In genomic region chr3:57663731-57664130, GRCm38 (mm10) we compare ENCODE assay signal across 11 mouse cellular contexts. TPM values are rescaled to one million over a fixed set of nuclear protein-coding genes. Genes with fewer than 3 reads are reported as not detected.
DNase-seq lines count a peak whose midpoint lies in the region; ATAC-seq and TF ChIP-seq lines count a peak whose summit lies in the region.
"Had no signal": no experiment of that assay in that cellular context is flagged by ENCODE, and none has a peak within 500 bp of the region (broad histone marks: within the 10 kb centered on the region; RNA-seq: fewer than 3 reads in every experiment).

No protein-coding gene starts in this region.

- no peaks in the 10 kb centered on the region for H3K79me2 ChIP-seq in heart, adult 2 months (replicated peaks; ENCODE audit: control insufficient read depth, insufficient read depth, low read length)

- H3K9ac ChIP-seq in heart, adult 2 months (ENCODE audit: low read depth, low read length), result no peak overlapping the region
- no peak overlapping the region for H3K9ac ChIP-seq in heart, embryonic 11.5 days (ENCODE audit: low read depth, low read length)
- H3K9ac ChIP-seq: embryonic facial prominence, embryonic 13.5 days; limb, embryonic 15.5 days; stomach, embryonic 15.5 days had no signal

- H3K27ac ChIP-seq in heart, adult 2 months, result no peak overlapping the region
- no peak overlapping the region for H3K27ac ChIP-seq in heart, embryonic 11.5 days (ENCODE audit: low read depth, low read length)
- H3K27ac ChIP-seq in thymus, adult 2 months (ENCODE audit: control insufficient read depth, insufficient read depth, low read length), result no peak overlapping the region
- H3K27ac ChIP-seq: embryonic facial prominence, embryonic 13.5 days; limb, embryonic 15.5 days; stomach, embryonic 15.5 days had no signal

- no peaks in the 10 kb centered on the region for H3K27me3 ChIP-seq in heart, adult 2 months (ENCODE audit: control insufficient read depth, insufficient read depth, low read length)
- H3K27me3 ChIP-seq in heart, embryonic 11.5 days (ENCODE audit: control insufficient read depth, insufficient read depth, low read length), result no peaks in the 10 kb centered on the region
- no peaks in the 10 kb centered on the region for H3K27me3 ChIP-seq in thymus, adult 2 months (ENCODE audit: control insufficient read depth, insufficient read depth, low read length)
- H3K27me3 ChIP-seq: embryonic facial prominence, embryonic 13.5 days; limb, embryonic 15.5 days; stomach, embryonic 15.5 days had no signal

- H3K4me2 ChIP-seq in heart, embryonic 11.5 days, result no peak overlapping the region
- H3K4me2 ChIP-seq: embryonic facial prominence, embryonic 13.5 days; limb, embryonic 15.5 days; stomach, embryonic 15.5 days had no signal

- H3K36me3 ChIP-seq in heart, adult 2 months (ENCODE audit: control insufficient read depth, insufficient read depth, low read length), result no peaks in the 10 kb centered on the region
- H3K36me3 ChIP-seq in heart, embryonic 11.5 days (ENCODE audit: control insufficient read depth, insufficient read depth, low read length), result no peaks in the 10 kb centered on the region
- no peaks in the 10 kb centered on the region for H3K36me3 ChIP-seq in thymus, adult 2 months (ENCODE audit: control insufficient read depth, insufficient read depth, low read length)
- H3K36me3 ChIP-seq: embryonic facial prominence, embryonic 13.5 days; limb, embryonic 15.5 days; stomach, embryonic 15.5 days had no signal

- TF ChIP-seq POLR2A in heart, adult 2 months (IDR thresholded peaks at IDR 0.05; ENCODE audit: insufficient read depth, low read depth, low read length), result no peak
- no peak for TF ChIP-seq POLR2A in thymus, adult 2 months (IDR thresholded peaks at IDR 0.05; ENCODE audit: control insufficient read depth, extremely low read depth, insufficient read depth, low read length, poor library complexity)

- TF ChIP-seq EP300 in heart, adult 2 months (IDR thresholded peaks at IDR 0.05; ENCODE audit: insufficient read depth, low read depth, low read length), result no peak

- no peaks in the 10 kb centered on the region; the same call in 1 of the 2 replicates for H3K4me1 ChIP-seq in heart, adult 2 months (ENCODE audit: control insufficient read depth, insufficient read depth, low read length)
- no peaks in the 10 kb centered on the region for H3K4me1 ChIP-seq in heart, embryonic 11.5 days (ENCODE audit: control insufficient read depth, insufficient read depth, low read length)
- H3K4me1 ChIP-seq in thymus, adult 2 months (replicated peaks; ENCODE audit: control insufficient read depth, insufficient read depth, low read length), result no peaks in the 10 kb centered on the region
- H3K4me1 ChIP-seq: embryonic facial prominence, embryonic 13.5 days; limb, embryonic 15.5 days; stomach, embryonic 15.5 days had no signal

- DNase-seq in heart, adult 2 months, result no peak
- DNase-seq in thymus, adult 2 months, result peak; percentile 35
- DNase-seq in thymus, postnatal 36 days, result no peak
- DNase-seq in brain, embryonic 18.5 days (ENCODE audit: low read depth, low spot score), result peak; percentile 14
- DNase-seq in heart, postnatal 36 days, result peak; percentile 32 to 49

- ATAC-seq in heart, embryonic 11.5 days (replicated peaks; ENCODE audit: insufficient number of reproducible peaks, low FRiP score, low TSS enrichment), result no peak
- 0 out of 2 replicates have a peak, but pooled peaks have one; percentile 62 for ATAC-seq in megakaryocyte, adult 5-6 weeks (ENCODE audit: poor library complexity, severe bottlenecking)
- ATAC-seq in monocyte, adult 5-6 weeks (replicated peaks; ENCODE audit: insufficient number of reproducible peaks, low FRiP score, low TSS enrichment, poor library complexity, severe bottlenecking), result no peak

- 12% methylated on average over 6 of the region's 6 CpGs for WGBS in heart, adult 2 months
- 26% methylated on average over 6 of the region's 6 CpGs for WGBS in heart, embryonic 11.5 days (ENCODE audit: insufficient replicate concordance)
- whole genome bisulfite sequencing in thymus, adult 2 months, result 18% methylated on average over 6 of the region's 6 CpGs

- intact Hi-C loops in heart, adult 2 months (cut with DNase I), result loop anchor here (10.0 kb wide), 1 partner anchor 181 kb away; the partner anchor contains the start of gene Pfn2
- intact Hi-C loops in heart, postnatal 36 days (cut with DNase I), result loop anchor here (2.0 to 10.0 kb wide), 2 partner anchors 181 to 459 kb away; partner anchors contain the start of gene Pfn2

- no peak overlapping the region for H3K4me3 ChIP-seq in heart, adult 2 months
- no peak overlapping the region for H3K4me3 ChIP-seq in heart, embryonic 11.5 days (ENCODE audit: low read depth, low read length)
- H3K4me3 ChIP-seq in thymus, adult 2 months (ENCODE audit: control insufficient read depth, insufficient read depth, low read length), result no peak overlapping the region
- H3K4me3 ChIP-seq: embryonic facial prominence, embryonic 13.5 days; limb, embryonic 15.5 days; stomach, embryonic 15.5 days had no signal

- TF ChIP-seq CTCF in heart, adult 2 months (IDR thresholded peaks at IDR 0.05), result peak; percentile 88
- no peak for TF ChIP-seq CTCF in thymus, adult 2 months (IDR thresholded peaks at IDR 0.05; ENCODE audit: borderline replicate concordance, control insufficient read depth, extremely low read depth, insufficient read depth, low read length, poor library complexity)

- H3K9me3 ChIP-seq in heart, embryonic 11.5 days (replicated peaks; ENCODE audit: control insufficient read depth, low read length), result no peaks in the 10 kb centered on the region
- H3K9me3 ChIP-seq: embryonic facial prominence, embryonic 13.5 days; limb, embryonic 15.5 days; stomach, embryonic 15.5 days had no signal

RNA-seq across cellular contexts. Expression of gene Commd2, which starts 12.2 kb away (rescaled TPM):
- total RNA-seq in heart, adult 2 months (2021), result 10 to 100 TPM; 12.2 to 13.9 TPM
- polyA plus RNA-seq in heart, adult 2 months (2012; rRNA removed), result 11.9 and 19.4 TPM in 2 replicates
- 53.7 and 57.4 TPM in 2 replicates for polyA plus RNA-seq in heart, embryonic 11.5 days (2014; fragmentation: Nextera tagmentation; extraction: Ambion mirVana)
- polyA plus RNA-seq in thymus, adult 2 months (2012; rRNA removed), result 23.6 and 31.8 TPM in 2 replicates
- total RNA-seq in heart, postnatal 36 days (2021), result 10 to 100 TPM; 11.3 to 14.2 TPM
- 39.5 and 48.5 TPM in 2 replicates for total RNA-seq in megakaryocyte, adult 5-6 weeks (2015)
- 16.6 and 16.9 TPM in 2 replicates for total RNA-seq in megakaryocyte, adult 5-6 weeks (2017)
- 12.8 to 28.5 TPM (median 25.4 TPM) in 3 replicates for total RNA-seq in monocyte, adult 5-6 weeks (2017)

RNA-seq across cellular contexts. Expression of gene Ankub1, which starts 28.9 kb away (rescaled TPM):
- total RNA-seq in heart, adult 2 months (2021), result not detected
- 0.12 TPM in 1 of 2 replicates, not detected in the other for polyA plus RNA-seq in heart, adult 2 months (2012; rRNA removed)
- 0.09 TPM in 1 of 2 replicates, not detected in the other for polyA plus RNA-seq in heart, embryonic 11.5 days (2014; fragmentation: Nextera tagmentation; extraction: Ambion mirVana)
- 0.05 TPM in 1 of 2 replicates, not detected in the other for polyA plus RNA-seq in thymus, adult 2 months (2012; rRNA removed)
- not detected for total RNA-seq in heart, postnatal 36 days (2021)
- total RNA-seq in megakaryocyte, adult 5-6 weeks (2015), result not detected in 2 replicates
- not detected in 2 replicates for total RNA-seq in megakaryocyte, adult 5-6 weeks (2017)
- total RNA-seq in monocyte, adult 5-6 weeks (2017), result 0.58 TPM in 1 of 3 replicates, not detected in the others
- polyA plus RNA-seq: stomach, embryonic 15.5 days had no signal

Comparison
In these comparisons a context has a peak if more than half of its experiments do, and no peak if none do; other contexts are left out.
1. DNase-seq: peak in thymus, adult 2 months (single experiment), brain, embryonic 18.5 days (single experiment) and heart, postnatal 36 days (2 of 2); none in heart, adult 2 months (0 of 2) and thymus, postnatal 36 days (0 of 2).